Comparison of ENCODE assay signal across 12 mouse cellular contexts in the genomic region with DNA sequence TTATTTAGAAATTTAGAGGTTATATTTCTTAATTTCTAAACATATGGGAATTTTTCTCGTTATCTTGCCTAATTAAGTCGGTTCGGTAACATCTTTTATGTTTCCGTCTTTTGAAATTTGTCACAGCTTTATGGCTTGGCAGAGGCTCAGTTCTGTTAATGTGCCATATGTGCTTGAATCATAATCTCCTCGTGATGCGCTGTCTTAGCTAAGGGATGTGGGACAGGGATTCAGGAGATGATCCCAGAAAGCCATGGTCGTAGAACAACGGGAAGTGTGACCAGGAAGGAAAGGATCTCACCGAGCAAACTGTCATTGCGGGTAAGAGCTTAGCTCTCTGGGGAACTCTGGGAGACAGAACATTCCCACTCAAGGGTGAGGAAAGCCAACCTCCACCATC. TPM values are rescaled to one million over a fixed set of nuclear protein-coding genes. Genes with fewer than 3 reads are reported as not detected.
DNase-seq lines count a peak whose midpoint lies in the region; ATAC-seq lines count a peak whose summit lies in the region.
"Had no signal": no experiment of that assay in that cellular context is flagged by ENCODE, and none has a peak within 500 bp of the region (broad histone marks: within the 10 kb centered on the region; RNA-seq: fewer than 3 reads in every experiment).

No protein-coding gene starts in this region.

- no peak overlapping the region for H3K9ac ChIP-seq in neural tube, embryonic 14.5 days (replicated peaks; ENCODE audit: low read depth, low read length)
- H3K9ac ChIP-seq in intestine, embryonic 16.5 days (ENCODE audit: low read depth, low read length) = no peak overlapping the region
- H3K9ac ChIP-seq: embryonic facial prominence, embryonic 13.5 days; heart, embryonic 12.5 days; liver, embryonic 12.5 days had no signal

- intact Hi-C loops in left cerebral cortex, postnatal 4 days (cut with DNase I) = no loop called here

- DNase-seq in left cerebral cortex, adult 18-20 months (ENCODE audit: low spot score in 2 of 2) = peak; percentile 54 to 61
- DNase-seq in left cerebral cortex, postnatal 4 days = no peak
- DNase-seq in cerebellum, adult 18-20 months = peak; percentile 54 to 63
- DNase-seq in cerebellum, postnatal 10 days = peak; percentile 56 to 64
- no peak for DNase-seq in heart, adult 11 months
- DNase-seq: lung, postnatal 14 days had no signal

- no peak overlapping the region for H3K4me2 ChIP-seq in neural tube, embryonic 14.5 days (ENCODE audit: low read depth, low read length)
- H3K4me2 ChIP-seq in intestine, embryonic 16.5 days (ENCODE audit: low read depth, low read length) = no peak overlapping the region
- H3K4me2 ChIP-seq: embryonic facial prominence, embryonic 13.5 days; heart, embryonic 12.5 days; liver, embryonic 12.5 days had no signal

- H3K27ac ChIP-seq in neural tube, embryonic 14.5 days (ENCODE audit: low read depth, low read length) = 0 out of 2 replicates have a peak overlapping the region, but pooled peaks have one; percentile 4
- no peak overlapping the region for H3K27ac ChIP-seq in intestine, embryonic 16.5 days (ENCODE audit: low read length)
- H3K27ac ChIP-seq: embryonic facial prominence, embryonic 13.5 days; liver, embryonic 12.5 days had no signal

- no peaks in the 10 kb centered on the region for H3K9me3 ChIP-seq in neural tube, embryonic 14.5 days (ENCODE audit: control insufficient read depth, low read length)
- no peaks in the 10 kb centered on the region for H3K9me3 ChIP-seq in intestine, embryonic 16.5 days (ENCODE audit: control insufficient read depth, low read length)
- H3K9me3 ChIP-seq: embryonic facial prominence, embryonic 13.5 days; heart, embryonic 12.5 days; liver, embryonic 12.5 days had no signal

- H3K4me1 ChIP-seq in neural tube, embryonic 14.5 days (ENCODE audit: control insufficient read depth, insufficient read depth, low read length) = no peaks in the 10 kb centered on the region
- H3K4me1 ChIP-seq in intestine, embryonic 16.5 days (ENCODE audit: control insufficient read depth, insufficient read depth, low read length) = no peaks in the 10 kb centered on the region
- H3K4me1 ChIP-seq: embryonic facial prominence, embryonic 13.5 days; heart, embryonic 12.5 days; liver, embryonic 12.5 days had no signal

- WGBS in neural tube, embryonic 14.5 days = 71% methylated on average over 10 of the region's 10 CpGs
- WGBS in intestine, embryonic 16.5 days = 88% methylated on average over 10 of the region's 10 CpGs

- ATAC-seq in neural tube, embryonic 14.5 days (ENCODE audit: low read depth) = no peak
- ATAC-seq in intestine, embryonic 16.5 days = no peak
- ATAC-seq: intestine, postnatal 0 days; liver, embryonic 12.5 days had no signal

- H3K27me3 ChIP-seq in neural tube, embryonic 14.5 days (ENCODE audit: control insufficient read depth, insufficient read depth, low read length) = no peaks in the 10 kb centered on the region
- no peaks in the 10 kb centered on the region for H3K27me3 ChIP-seq in intestine, embryonic 16.5 days (replicated peaks; ENCODE audit: control insufficient read depth, insufficient read depth, low read length)
- H3K27me3 ChIP-seq: embryonic facial prominence, embryonic 13.5 days; heart, embryonic 12.5 days; liver, embryonic 12.5 days had no signal

- H3K36me3 ChIP-seq in neural tube, embryonic 14.5 days (ENCODE audit: control insufficient read depth, insufficient read depth, low read length) = no peaks in the 10 kb centered on the region
- H3K36me3 ChIP-seq in intestine, embryonic 16.5 days (ENCODE audit: control insufficient read depth, insufficient read depth, low read length) = no peaks in the 10 kb centered on the region
- H3K36me3 ChIP-seq: embryonic facial prominence, embryonic 13.5 days; heart, embryonic 12.5 days; liver, embryonic 12.5 days had no signal

- no peak overlapping the region for H3K4me3 ChIP-seq in neural tube, embryonic 14.5 days (ENCODE audit: low read depth, low read length)
- no peak overlapping the region for H3K4me3 ChIP-seq in intestine, embryonic 16.5 days (ENCODE audit: low read length)
- H3K4me3 ChIP-seq: embryonic facial prominence, embryonic 13.5 days; heart, embryonic 12.5 days; liver, embryonic 12.5 days had no signal

RNA-seq across cellular contexts. Expression of a gene that starts 10.4 kb away (rescaled TPM):
- total RNA-seq in left cerebral cortex, adult 18-20 months (2021) = 10 to 100 TPM; 10.7 to 11.0 TPM
- total RNA-seq in left cerebral cortex, postnatal 4 days (2021) = 10 to 100 TPM; 10.2 to 12.0 TPM
- polyA plus RNA-seq in neural tube, embryonic 14.5 days (2014; fragmentation: Nextera tagmentation; extraction: Ambion mirVana) = 24.9 and 25.9 TPM in 2 replicates
- 23.8 and 26.9 TPM in 2 replicates for polyA plus RNA-seq in intestine, embryonic 16.5 days (2015; fragmentation: Nextera tagmentation; extraction: Ambion mirVana)

RNA-seq across cellular contexts. Expression of a gene that starts 39.1 kb away (rescaled TPM):
- total RNA-seq in left cerebral cortex, adult 18-20 months (2021) = 10 to 100 TPM; 20.5 to 22.6 TPM
- total RNA-seq in left cerebral cortex, postnatal 4 days (2021) = 10 to 100 TPM; 31.2 to 35.0 TPM
- 13.2 and 15.9 TPM in 2 replicates for polyA plus RNA-seq in neural tube, embryonic 14.5 days (2014; fragmentation: Nextera tagmentation; extraction: Ambion mirVana)
- polyA plus RNA-seq in intestine, embryonic 16.5 days (2015; fragmentation: Nextera tagmentation; extraction: Ambion mirVana) = 19.6 and 21.8 TPM in 2 replicates

RNA-seq across cellular contexts. Expression of a gene that starts 58.7 kb away (rescaled TPM):
- 100 to 1,000 TPM; 174 to 176 TPM for total RNA-seq in left cerebral cortex, adult 18-20 months (2021)
- 100 to 1,000 TPM; 109 to 111 TPM for total RNA-seq in left cerebral cortex, postnatal 4 days (2021)
- polyA plus RNA-seq in neural tube, embryonic 14.5 days (2014; fragmentation: Nextera tagmentation; extraction: Ambion mirVana) = 56.3 and 62.0 TPM in 2 replicates
- 28.8 and 30.4 TPM in 2 replicates for polyA plus RNA-seq in intestine, embryonic 16.5 days (2015; fragmentation: Nextera tagmentation; extraction: Ambion mirVana)

Comparison
In these comparisons a context has a peak if more than half of its experiments do, and no peak if none do; other contexts are left out.
1. DNase-seq: peak in left cerebral cortex, adult 18-20 months (2 of 2), cerebellum, adult 18-20 months (2 of 2) and cerebellum, postnatal 10 days (2 of 2); none in left cerebral cortex, postnatal 4 days (single experiment) and heart, adult 11 months (single experiment).